Mouse (Mus musculus) R1 (cell line): ENCODE measurements at regions not wholly inside any gene's neighbourhood (a gene's known extent, or its start where the extent isn't known, plus 50 kb on each side); places are given as distances from the start of the nearest gene placed in this dataset.

Source experiments
- DNase-seq: peaks from one replicate; pipeline ENCODE4 v3.0.0-alpha.2; 2018; ENCODE audit warnings: low read depth, low spot score

GRCm38 (mm10) chr8:4411126-4411525, 81.7 kb upstream of the Cers4 start:
- no peak for DNase-seq

GRCm38 (mm10) chr8:4411836-4412235, 81.0 kb upstream of the Cers4 start:
- no peak for DNase-seq

GRCm38 (mm10) chr8:4413206-4413605, 79.6 kb upstream of the Cers4 start:
- peak; percentile 49 for DNase-seq

GRCm38 (mm10) chr8:4413764-4414163, 79.1 kb upstream of the Cers4 start:
- DNase-seq: no peak

GRCm38 (mm10) chr8:4417141-4417540, 75.7 kb upstream of the Cers4 start:
- DNase-seq: no peak

GRCm38 (mm10) chr8:4433161-4433560, 59.7 kb upstream of the Cers4 start:
- DNase-seq: no peak

- DNase-seq: no peak
Measured at GRCm38 (mm10) chr8:4436546-4436945, 56.3 kb upstream of the Cers4 start.
